Mouse (Mus musculus) hindbrain, embryonic 11.5 days (tissue): ENCODE measurements around the gene Nectin4. TPM values are rescaled to one million over a fixed set of nuclear protein-coding genes. Genes with fewer than 3 reads are reported as not detected.

Experiments used
- ATAC-seq: fragments of 200-750 bp; cut with Nextera tagmentation; 2 replicates; pipeline ENCODE4 v1.8.0; 2017; ENCODE audit warnings: mild to moderate bottlenecking, moderate TSS enrichment, moderate library complexity; ENCODE audit not compliant: low FRiP score
- DNase-seq: peaks from one replicate; pipeline ENCODE4 v3.0.0-alpha.2; 2015; ENCODE audit warnings: low spot score
- H3K27ac ChIP-seq: fragments of 300-500 bp; sonication (generic); 2 replicates; pipeline ENCODE4 v1.5.1; 2014; ENCODE audit warnings: mild to moderate bottlenecking, low read depth, low read length
- H3K27me3 ChIP-seq: fragments of 300-500 bp; sonication (generic); 2 replicates; pipeline ENCODE4 v1.6.1; 2014; ENCODE audit warnings: mild to moderate bottlenecking, low read length, moderate library complexity, mixed read lengths; ENCODE audit not compliant: control insufficient read depth, insufficient read depth
- H3K36me3 ChIP-seq: fragments of 300-500 bp; sonication (generic); 2 replicates; pipeline ENCODE4 v1.6.1; 2014; ENCODE audit warnings: mild to moderate bottlenecking, low read length, moderate library complexity, mixed read lengths; ENCODE audit not compliant: control insufficient read depth, insufficient read depth
- H3K4me1 ChIP-seq: fragments of 300-500 bp; sonication (generic); replicated peaks from 2 replicates; pipeline ENCODE4 v1.6.1; 2014; ENCODE audit warnings: low read length, mixed read lengths; ENCODE audit not compliant: control insufficient read depth, insufficient read depth
- H3K4me2 ChIP-seq: fragments of 300-500 bp; sonication (generic); replicated peaks from 2 replicates; pipeline ENCODE4 v1.6.1; 2014; ENCODE audit warnings: mild to moderate bottlenecking, low read depth, low read length
- H3K4me3 ChIP-seq: fragments of 300-500 bp; sonication (generic); 2 replicates; pipeline ENCODE4 v1.5.1; 2014; ENCODE audit warnings: low read depth, low read length
- H3K9ac ChIP-seq: fragments of 300-500 bp; sonication (generic); 2 replicates; pipeline ENCODE4 v1.6.1; 2014; ENCODE audit warnings: low read depth, low read length
- H3K9me3 ChIP-seq: fragments of 300-500 bp; sonication (generic); 2 replicates; pipeline ENCODE4 v1.6.1; 2016; ENCODE audit warnings: low read length; ENCODE audit not compliant: control insufficient read depth
- WGBS: fragments of 180-500 bp; shearing (Covaris S2); extraction: QIAGEN DNeasy Blood & Tissue Kit; methylation state at CpG from one replicate; pipeline ENCODE4 v1.1.7; 2014; 5-methylcytosine and 5-hydroxymethylcytosine counted together
- polyA plus RNA-seq: library from polyadenylated mRNA; unstranded; fragments of >200 nt; fragmentation: Nextera tagmentation; extraction: Ambion mirVana; gene quantifications from 2 replicates; pipeline ENCODE4 v1.2.1, GENCODE M21; 2014

Nectin4 gene
- polyA plus RNA-seq, 1 experiment from 2014 or later: 0.66 TPM

- Histone ChIP-seq H3K4me3 (peak overlapping the region; percentile 76), H3K4me2 (peak overlapping the region; percentile 54), H3K9me3 (no peaks in the 10 kb centered on the region), H3K4me1 (no peaks in the 10 kb centered on the region), H3K9ac (peak overlapping the region; percentile 82), H3K27ac (peak overlapping the region; percentile 94), H3K27me3 (no peaks in the 10 kb centered on the region), H3K36me3 (no peaks in the 10 kb centered on the region)
- WGBS: under 1% methylated on average over 40 of the region's 61 CpGs
- ATAC-seq (peak; percentile 92), DNase-seq (peak; percentile 91)
These were observed 40.3 kb upstream of the Nectin4 start for GRCm38 (mm10) chr1:171329433-171330215.

- Histone ChIP-seq H3K9me3 (no peaks in the 10 kb centered on the region), H3K4me1 (no peaks in the 10 kb centered on the region), H3K27ac (peak overlapping the region; percentile 94), H3K36me3 (no peaks in the 10 kb centered on the region), H3K4me2 (peak overlapping the region; percentile 54), H3K9ac (peak overlapping the region; percentile 82), H3K27me3 (no peaks in the 10 kb centered on the region), H3K4me3 (peak overlapping the region; percentile 76)
- WGBS: 2% methylated on average over 4 of the region's 4 CpGs
- ATAC-seq: no peak
- no peak for DNase-seq
These were observed 39.7 kb upstream of the Nectin4 start for GRCm38 (mm10) chr1:171330216-171330560.

GRCm38 (mm10) chr1:171342262-171343207 is 27.4 kb upstream of the Nectin4 start:
- H3K4me1 ChIP-seq: no peaks in the 10 kb centered on the region; the same call in 1 of the 2 replicates
- no peak overlapping the region for H3K27ac ChIP-seq
- no peak overlapping the region for H3K4me3 ChIP-seq
- no peak for ATAC-seq
- 93% methylated on average over 16 of the region's 16 CpGs for WGBS
- no peak overlapping the region for H3K4me2 ChIP-seq
- H3K36me3 ChIP-seq: 0 out of 2 replicates have a peak, but pooled peaks cover 3% of the 10 kb centered on the region
- H3K27me3 ChIP-seq: no peaks in the 10 kb centered on the region
- H3K9me3 ChIP-seq: no peaks in the 10 kb centered on the region
- no peak for DNase-seq
- H3K9ac ChIP-seq: no peak overlapping the region

- Histone ChIP-seq H3K36me3 (no peaks in the 10 kb centered on the region), H3K4me1 (no peaks in the 10 kb centered on the region; the same call in 1 of the 2 replicates), H3K27me3 (no peaks in the 10 kb centered on the region), H3K9me3 (no peaks in the 10 kb centered on the region), H3K4me2 (no peak overlapping the region), H3K9ac (no peak overlapping the region), H3K27ac (no peak overlapping the region), H3K4me3 (no peak overlapping the region)
- DNase-seq (peak; percentile 13), ATAC-seq (no peak)
- 92% methylated on average over 8 of the region's 9 CpGs for WGBS
These were observed 25.8 kb upstream of the Nectin4 start for GRCm38 (mm10) chr1:171343922-171344677.

- no peaks in the 10 kb centered on the region; the same call in 1 of the 2 replicates for H3K4me1 ChIP-seq
- H3K4me3 ChIP-seq: peak overlapping the region; percentile 95; the same call in 1 of the 2 replicates
- peak overlapping the region; percentile 81 for H3K4me2 ChIP-seq
- ATAC-seq (0 out of 2 replicates have a peak, but pooled peaks have one; percentile 17), DNase-seq (peak; percentile 13)
- H3K36me3 ChIP-seq: no peaks in the 10 kb centered on the region
- WGBS: 83% methylated on average over 9 of the region's 9 CpGs
- H3K27ac ChIP-seq: no peak overlapping the region
- H3K27me3 ChIP-seq: no peaks in the 10 kb centered on the region
- peak overlapping the region; percentile 77; the same call in 1 of the 2 replicates for H3K9ac ChIP-seq
- no peaks in the 10 kb centered on the region for H3K9me3 ChIP-seq
These were observed 25.2 kb upstream of the Nectin4 start for GRCm38 (mm10) chr1:171344715-171345114.

GRCm38 (mm10) chr1:171345225-171346094 is 24.4 kb upstream of the Nectin4 start, which contains the start of the genes Nit1 and Pfdn2:
Gene Nit1 (minus strand): TSS chr1:171345646.
Gene Pfdn2 (plus strand): TSS chr1:171345670.
- Histone ChIP-seq H3K4me3 (peak within 1 kb of the TSS; percentile 95), H3K36me3 (no peaks in the 10 kb centered on the region), H3K27ac (no peak within 1 kb of the TSS), H3K4me1 (no peaks in the 10 kb centered on the region; the same call in 1 of the 2 replicates), H3K9ac (peak within 1 kb of the TSS; percentile 77), H3K27me3 (no peaks in the 10 kb centered on the region), H3K4me2 (peak within 1 kb of the TSS; percentile 81), H3K9me3 (no peaks in the 10 kb centered on the region)
- ATAC-seq (peak; percentile 92), DNase-seq (peak; percentile 94)
- WGBS: 2% methylated on average over 53 of the region's 53 CpGs

- WGBS: under 1% methylated on average over 14 of the region's 14 CpGs
- ATAC-seq (no peak), DNase-seq (no peak)
- Histone ChIP-seq H3K9me3 (no peaks in the 10 kb centered on the region), H3K4me1 (no peaks in the 10 kb centered on the region; the same call in 1 of the 2 replicates), H3K27me3 (no peaks in the 10 kb centered on the region), H3K9ac (peak overlapping the region; percentile 77), H3K36me3 (no peaks in the 10 kb centered on the region), H3K4me3 (peak overlapping the region; percentile 95), H3K4me2 (peak overlapping the region; percentile 81), H3K27ac (no peak overlapping the region)
These were observed 23.8 kb upstream of the Nectin4 start for GRCm38 (mm10) chr1:171346095-171346450.
